Mouse (Mus musculus) gastrocnemius, postnatal 10 days (tissue): ENCODE data around the gene AC124108.1. TPM values are rescaled to one million over a fixed set of nuclear protein-coding genes. Genes with fewer than 3 reads are reported as not detected.

ENCODE experiments used
- DNase-seq: peaks from one replicate; pipeline ENCODE4 v3.0.0; 2021; ENCODE audit warnings: mixed read lengths
- total RNA-seq, 2 experiments: library from RNA; stranded (reverse); gene quantifications; 2 replicates each; pipeline ENCODE4 v1.2.3; 2021

Gene AC124108.1
- total RNA-seq, 2 experiments from 2014 or later: 0.05 TPM; not detected in 1

DNA sequence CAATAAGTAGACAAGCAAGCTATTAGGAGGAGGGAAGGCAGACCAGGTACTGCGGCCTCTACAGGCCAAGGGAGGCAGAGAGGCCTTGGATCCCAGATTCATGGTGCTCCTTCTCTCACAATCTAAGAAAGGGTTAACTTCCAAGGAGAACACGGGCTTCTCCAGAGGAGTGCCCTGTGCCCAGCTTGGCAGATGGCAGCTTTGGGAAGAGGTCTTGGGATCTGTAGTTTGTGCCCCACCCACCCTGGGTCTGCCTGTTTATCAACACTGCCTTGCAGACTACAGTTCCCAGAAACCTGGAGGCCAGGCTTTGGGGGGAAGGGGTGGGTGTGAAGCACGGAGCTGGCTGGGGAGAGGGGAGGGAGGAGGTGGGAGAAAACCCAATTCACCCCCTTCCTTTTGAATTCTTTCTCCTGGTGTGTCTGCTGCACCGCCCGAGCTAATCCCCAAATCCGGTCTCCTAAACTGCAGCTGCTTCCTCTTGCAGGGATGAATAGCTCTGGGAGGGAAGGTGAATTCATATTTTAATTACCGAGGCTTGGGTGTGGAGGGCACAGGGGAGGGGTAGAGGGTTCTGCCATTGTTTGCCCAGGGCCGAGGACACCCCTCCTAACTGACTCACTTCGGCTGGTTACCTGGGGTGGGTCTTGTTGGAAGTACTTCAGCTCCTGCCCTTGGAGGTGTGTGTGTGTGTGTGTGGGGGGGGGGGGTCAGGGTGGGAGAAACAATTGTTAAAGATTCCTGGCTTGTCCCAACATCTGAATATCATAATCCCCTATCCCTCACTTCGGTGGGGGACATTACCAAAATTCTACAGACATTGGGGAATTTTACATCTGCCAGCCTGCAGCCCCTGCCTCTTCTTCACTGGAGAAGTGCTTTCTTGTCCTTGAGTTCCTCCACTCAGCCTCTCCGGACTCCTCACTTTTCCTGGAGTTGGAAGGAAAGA, 9.6 kb downstream of the AC124108.1 start:
- DNase-seq: no peak

DNA sequence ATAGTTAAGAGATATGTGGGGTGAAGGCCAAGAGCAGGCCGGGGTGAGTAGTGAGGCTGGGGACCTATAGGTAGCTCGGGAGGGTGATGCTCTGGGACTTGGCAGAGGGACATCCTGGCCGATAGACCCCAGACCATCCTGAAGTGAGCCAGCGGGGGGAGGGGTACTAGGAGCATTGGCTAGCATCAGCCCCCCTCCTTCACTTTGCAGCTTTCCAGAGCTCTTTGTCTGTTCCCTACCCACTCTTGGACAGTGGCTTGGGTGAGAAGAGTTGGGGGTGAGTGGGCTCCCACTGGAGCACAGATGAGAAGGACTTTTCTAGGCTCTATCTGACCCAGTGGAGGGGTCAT, 10.2 kb downstream of the AC124108.1 start:
- DNase-seq: no peak

DNA sequence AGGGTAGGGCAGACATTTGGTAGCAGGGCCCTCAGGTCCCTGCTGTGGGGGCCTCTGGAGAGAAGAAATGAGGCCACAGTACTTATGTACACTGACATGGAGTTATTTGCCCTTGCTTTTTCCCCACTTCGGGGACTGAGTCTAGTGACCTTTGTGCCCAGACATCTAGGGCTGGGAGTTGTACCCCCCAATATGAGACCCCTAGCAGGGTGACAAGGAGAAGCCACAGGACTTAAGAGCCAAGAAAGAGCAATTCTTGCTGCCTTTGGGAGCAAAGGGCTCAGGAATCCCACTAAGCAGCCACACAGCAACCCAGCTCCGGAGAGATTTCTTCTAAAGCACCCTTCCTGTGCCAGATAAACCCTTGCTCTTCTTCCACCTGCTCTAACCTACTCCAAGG, 10.7 kb downstream of the AC124108.1 start:
- no peak for DNase-seq

DNA sequence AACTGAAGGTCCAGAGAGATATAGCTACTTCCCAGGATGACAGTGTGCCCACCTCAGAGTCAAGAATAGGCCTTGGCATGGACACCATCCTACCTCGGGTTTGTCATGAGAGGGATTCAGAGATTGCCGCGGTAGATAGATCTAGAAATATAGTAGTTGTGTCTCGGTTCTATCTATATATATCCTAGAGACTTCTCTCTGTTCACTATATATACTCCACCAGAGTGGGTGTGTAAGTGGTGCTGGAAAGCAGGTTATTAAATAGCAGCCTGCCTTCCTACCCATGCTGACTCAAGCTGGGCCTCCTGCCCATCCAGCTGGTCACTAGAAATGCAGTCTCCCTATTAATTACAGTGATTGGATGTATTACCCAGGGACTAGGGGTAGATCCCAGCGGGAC, 11.5 kb downstream of the AC124108.1 start:
- DNase-seq: no peak

DNA sequence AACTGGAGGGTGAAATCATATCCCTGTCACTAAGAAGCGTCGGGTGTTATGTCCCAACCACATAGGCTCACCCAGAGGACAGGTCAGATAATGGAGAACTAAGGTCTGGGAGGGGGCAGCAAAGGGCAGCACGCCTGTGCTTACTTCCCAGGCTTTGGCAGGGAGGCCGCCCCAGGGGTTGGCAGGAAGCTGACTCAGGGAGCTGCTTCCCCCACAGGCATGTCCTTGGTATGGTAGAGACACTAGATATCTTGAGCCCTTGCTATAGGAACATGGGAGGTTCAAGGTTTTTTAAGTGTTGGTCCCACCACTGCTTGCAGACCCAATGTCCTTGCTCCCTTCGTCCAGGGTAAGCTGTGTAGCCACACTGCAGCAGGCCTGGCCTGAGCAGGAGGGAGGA, 14.7 kb downstream of the AC124108.1 start:
- no peak for DNase-seq

DNA sequence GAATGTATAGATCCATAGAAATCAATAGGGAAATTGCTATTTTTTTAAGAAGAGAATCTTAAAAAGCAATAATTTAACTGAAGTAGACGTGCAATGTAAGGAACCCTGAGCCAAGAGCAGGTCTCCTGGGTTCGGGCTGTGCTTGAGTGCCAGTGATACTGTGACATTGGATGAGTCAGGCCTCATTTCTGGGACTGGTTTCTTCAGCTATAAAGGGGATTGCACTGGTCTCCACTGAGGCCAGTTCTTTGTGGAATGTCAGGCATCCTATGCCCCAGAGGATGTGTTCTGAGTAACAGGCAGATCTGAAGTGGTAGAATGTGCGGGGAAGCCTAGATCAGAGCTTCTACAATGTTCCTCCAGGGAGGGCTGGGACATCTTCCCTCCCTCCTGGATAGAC, 15.6 kb downstream of the AC124108.1 start:
- DNase-seq: no peak

DNA sequence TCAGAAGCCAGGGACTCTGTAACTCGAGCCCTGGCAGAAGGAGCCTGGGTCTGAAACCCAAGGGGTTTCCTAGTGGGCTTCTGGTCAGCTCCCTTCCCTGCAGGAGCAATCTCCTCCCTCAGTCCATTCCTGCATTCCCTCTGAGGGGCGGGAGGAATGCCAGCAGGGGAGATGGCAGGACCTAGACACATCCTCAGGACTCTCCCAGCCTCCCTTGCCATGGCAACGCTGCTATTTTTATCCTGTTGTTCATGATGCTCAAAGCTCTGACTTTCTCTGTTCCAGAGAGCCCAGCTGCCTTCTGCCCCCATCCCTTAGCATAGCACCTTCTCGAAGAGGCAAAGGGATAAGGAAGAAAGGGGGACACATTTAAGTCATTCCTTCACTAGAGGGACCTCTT, 16.9 kb downstream of the AC124108.1 start:
- no peak for DNase-seq

DNA sequence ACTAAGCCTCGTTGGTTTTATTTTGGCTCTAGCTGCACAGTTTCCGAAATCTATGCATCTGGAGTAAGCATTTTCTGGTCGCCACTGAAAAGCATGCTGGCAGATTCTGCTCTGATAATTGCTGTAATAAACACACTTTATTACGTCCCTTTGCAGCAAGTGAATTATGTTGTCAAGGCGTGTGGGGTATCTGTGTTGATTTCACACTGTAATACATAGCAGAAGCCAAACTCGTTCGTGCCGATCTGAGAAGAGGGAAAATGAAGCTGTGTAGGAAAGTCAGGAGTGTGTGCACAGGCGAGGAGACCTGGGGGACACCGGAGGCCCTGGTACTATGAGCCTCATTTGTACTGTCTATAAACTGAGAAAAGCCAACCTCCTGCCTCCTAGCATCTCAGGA, 18.1 kb downstream of the AC124108.1 start:
- DNase-seq: no peak

DNA sequence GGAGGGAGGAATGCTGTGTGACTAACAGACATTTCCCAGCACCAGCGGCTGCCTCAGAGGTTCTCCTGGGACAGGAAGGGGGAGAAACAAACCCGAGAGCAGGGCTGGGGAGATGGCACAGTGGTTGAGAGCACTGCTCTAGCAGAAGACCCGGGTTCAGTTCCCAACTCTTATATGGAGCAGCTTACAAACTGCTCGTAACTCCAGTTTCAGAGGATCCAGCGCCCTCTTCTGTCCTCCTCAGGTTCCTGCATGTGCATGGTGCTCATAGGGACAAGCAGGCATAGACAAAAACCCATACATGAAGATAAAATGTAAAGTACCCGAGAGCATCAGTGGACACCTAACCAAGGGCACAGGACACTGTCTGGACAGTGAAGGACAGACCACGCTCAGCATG, 19.7 kb downstream of the AC124108.1 start:
- DNase-seq: no peak

DNA sequence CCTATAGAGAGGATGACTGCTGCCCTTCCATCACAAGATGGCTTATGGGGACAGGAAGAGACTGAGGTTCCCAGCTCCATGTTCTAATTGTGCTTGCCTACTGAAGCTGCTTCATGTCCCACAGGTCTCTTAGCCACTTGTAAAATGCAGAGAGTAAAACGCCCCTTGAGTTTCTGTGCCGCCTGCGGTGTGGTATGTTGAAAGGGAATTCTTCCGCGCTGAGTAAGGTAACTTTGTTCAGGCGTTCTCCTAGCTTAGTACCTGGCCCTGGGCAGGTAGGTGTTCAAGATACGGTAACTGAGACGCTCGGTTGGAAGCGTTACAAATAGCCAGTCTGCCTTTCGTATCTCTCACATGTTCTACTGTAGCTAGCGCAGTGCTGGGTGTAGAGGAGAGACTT, 20.4 kb downstream of the AC124108.1 start:
- no peak for DNase-seq

DNA sequence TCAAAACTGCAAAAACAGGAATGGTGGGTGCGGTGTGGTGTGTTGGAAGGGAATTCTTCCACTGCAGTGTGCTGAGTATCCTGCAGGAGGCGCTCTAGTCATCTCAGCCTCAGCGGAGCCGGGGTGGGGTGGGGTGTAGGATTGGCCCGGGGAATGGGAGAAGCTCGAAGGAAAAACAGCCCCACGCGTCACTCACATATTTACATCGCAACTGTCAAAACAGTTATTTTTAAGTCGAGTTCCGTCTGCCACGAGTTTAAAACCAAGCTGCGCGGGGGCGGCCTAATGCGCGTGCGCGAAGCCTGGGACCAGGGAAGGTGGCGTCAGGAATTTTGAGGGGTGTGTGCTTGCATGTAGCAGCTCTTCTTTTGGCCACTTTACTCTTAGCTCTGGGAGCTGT, 21.0 kb downstream of the AC124108.1 start:
- peak; percentile 66 for DNase-seq

DNA sequence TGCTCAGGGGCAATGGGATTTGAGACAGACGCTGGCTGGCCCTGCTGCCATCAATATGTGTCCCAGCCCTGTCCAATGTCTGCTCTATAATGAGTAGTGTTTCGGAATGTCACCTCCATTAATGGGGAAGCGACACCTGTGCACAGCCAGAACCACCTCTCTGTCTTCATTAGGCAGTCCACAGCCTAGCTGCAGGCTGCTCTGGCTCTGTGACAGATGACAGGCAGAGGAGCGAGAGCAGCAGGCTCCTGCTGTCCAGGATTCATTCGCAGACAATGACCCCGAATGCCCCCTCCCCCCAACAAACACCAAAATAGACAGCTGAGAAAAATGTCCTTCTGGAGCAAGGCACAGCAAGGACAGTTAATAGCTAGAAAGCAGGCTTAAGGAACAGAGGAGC, 21.8 kb downstream of the AC124108.1 start:
- no peak for DNase-seq

DNA sequence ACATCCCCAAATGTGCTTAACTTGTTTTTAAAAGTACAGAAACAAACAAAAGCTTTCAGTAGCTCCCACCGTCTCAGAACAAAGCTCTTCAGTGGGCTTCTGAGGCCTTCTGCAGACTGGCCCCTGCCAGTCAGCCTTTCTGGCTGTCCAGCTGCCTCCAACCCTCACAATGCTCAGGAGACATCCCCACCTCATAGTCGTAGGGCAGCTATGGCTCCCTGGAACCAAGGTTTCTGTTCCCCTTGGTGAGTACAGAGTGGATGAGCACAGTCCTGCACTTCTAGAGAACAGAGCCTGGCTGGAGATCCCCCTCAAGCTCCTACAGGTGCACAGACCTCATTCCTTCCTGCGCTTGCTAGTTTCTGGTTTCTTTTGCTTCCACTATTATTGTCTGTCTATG, 25.0 kb downstream of the AC124108.1 start:
- DNase-seq: no peak

DNA sequence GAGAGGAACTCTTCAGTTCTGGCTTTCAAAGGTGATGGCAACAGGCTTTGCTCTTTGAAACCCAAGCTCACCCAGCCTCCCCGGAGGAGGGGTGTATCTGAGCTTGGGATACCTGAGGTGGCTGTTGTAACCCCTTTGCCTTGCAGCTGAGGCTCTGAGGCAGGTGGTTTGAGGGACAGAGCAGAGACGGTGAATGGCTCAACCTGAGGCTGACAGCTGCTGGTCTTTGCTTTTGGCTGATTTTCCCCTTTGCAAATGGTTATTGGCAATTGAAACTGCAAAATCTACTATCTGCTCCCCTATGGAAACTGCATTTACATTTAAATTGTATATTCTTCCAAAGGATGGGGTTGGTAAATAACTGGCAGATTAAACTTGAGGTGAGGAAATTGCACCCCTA, 30.4 kb downstream of the AC124108.1 start:
- DNase-seq: no peak

DNA sequence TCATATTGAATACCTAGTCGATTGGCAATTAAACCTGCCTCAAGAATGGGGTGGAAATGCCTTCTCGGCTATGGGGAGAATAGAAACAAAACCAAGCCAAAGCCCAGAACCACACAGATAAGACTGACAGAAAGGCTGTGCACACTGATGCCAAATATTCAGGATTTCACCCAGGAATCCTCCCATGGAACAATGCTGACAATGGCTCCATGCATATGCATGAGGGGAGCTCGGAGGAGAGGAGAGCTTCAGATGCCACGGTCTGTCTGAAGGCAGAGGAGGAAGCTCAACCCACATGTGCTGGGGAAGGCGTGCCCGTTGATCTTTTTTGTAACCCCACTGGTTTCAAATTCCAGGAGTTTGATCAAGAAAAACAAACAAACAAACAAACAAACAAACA, 30.9 kb downstream of the AC124108.1 start:
- no peak for DNase-seq

DNA sequence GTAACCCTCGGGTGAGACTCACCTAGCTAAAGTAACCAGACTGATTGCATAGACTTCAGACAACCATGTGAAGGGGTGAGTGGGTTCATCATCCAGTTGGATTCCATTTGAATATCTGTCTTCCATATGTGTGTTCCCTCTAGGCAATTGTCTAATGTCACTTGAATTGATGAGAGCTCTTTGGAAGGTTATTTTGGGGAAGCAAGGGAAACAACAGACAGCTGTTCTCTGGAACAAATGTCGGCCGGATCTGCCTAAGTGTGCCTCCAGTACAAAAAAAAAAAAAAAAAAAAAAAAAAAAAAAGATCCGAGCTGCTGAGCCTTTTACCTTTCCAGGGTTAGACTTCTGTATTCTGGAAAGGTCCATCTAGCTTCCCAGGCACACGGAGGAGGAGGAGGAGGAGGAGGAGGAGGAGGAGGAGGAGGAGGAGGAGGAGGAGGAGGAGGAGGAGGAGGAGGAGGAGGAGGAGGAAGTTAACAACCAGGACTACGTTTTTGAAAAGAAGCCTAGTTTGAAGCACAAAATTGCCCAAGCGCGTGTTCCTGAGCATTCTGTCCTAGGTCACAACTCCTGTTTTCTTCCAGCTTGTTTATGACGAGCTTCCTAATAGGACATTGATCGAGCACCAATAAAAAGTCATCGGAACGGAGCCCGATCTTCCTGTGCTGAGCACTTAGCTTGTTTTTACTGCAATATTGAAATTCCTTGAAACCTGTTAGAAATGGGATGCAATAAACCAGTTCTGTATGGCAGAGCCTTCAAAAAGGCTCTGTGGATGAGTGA, 35.2 kb downstream of the AC124108.1 start:
- DNase-seq: no peak

DNA sequence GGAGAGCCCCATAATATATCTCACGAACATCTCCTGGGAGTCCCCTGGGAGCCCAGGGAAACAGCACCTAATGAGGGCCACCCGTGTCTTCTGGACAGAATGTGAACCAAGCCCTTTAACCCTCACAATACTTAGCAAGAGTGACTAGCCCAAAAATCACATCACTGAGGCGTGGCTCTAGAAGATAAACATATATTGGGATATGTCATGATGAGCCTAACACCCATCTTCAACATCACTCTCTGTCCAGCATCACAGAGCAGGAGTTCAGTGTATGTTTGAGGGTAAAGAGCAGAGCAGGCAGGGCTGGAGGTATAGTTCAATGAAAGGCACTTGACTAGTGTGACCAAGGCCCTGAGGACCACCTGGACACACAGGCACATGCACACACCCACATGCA, 38.4 kb downstream of the AC124108.1 start, which contains the start of gene Gm10188:
Gene Gm10188, minus strand, starts transcription at position 101 of the 400 bp plus-strand sequence.
- DNase-seq: no peak

DNA sequence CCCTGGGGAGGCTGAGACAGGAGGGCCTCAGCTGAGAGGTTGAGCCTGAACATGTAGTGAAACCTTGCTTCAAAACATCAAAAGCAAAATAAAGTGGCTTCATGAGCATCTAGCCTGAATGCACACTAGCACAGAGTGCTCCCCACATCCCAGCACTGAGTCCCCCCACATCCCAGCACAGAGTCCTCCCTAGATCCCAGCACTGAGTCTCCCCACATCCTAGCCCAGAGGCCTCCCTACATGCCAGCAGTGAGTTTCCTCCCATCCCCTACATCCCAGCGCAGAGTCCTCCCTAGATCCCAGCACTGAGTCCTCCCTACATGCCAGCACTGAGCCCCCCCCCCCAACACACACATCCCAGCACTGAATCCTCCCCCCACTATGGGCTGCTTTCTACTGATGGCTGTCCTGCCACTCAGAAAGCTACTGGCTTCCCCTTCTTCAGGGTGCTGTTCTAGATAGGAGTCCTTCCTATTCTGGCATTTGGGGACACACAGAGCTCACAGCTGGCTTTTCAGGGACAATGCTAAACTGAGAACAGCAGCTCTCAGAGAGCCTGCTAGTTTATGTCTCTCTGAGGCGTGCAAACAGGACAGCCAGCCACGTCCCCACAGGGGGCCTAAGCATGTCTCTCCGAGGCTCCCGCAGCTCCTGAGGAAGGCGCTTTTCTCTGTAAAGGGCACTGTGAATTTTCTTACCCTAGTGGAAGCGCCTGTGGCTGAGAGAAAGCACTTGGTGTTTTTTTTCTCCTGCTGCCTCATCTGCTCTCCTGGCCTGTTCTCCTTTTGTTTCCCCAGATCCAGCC, 40.4 kb downstream of the AC124108.1 start:
- DNase-seq: no peak

DNA sequence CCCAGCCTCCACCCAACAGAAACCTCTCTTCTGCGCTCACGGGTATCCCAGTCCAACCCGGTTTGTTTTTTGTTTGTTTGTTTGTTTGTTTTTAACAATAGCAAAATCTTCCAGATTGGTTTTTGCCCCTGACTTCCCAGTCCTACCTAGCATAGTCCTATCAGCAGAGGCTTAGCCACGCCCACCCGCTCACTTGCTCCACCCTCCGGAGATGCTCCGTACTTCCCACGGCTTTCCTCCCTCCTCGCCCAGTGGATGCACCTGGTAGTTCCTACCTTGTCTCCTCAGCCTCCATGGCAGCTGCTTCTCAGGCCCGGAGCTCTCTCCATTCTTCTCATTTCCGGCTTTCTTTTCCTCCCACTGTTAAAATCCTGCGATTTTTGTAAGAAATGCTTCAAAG, 42.3 kb downstream of the AC124108.1 start:
- DNase-seq: peak; percentile 34

DNA sequence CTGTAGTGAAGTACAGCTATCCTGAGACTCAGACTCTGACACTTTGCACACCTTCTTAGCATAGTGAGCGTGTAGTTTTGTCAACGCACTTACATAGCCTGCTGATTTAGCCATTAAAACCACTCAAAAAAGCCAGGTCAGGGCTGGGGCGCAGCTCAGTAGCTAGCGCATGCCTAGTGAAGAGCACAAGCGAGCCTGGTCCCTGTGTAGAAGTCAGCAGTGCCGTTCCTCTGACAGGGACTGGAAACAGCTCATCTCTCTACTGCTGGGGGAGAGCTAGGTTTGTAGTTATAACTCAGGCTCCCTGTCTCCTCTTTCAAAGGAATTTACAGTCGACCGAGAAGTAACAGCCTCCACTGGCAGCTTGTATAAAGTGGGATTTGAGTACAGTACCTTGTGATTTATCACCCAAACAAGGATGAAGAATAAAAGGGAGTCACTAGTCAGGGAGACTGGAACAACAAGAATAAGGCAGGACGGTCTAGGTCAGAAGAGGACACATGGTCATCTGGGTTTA, 43.6 kb downstream of the AC124108.1 start:
- DNase-seq: no peak

DNA sequence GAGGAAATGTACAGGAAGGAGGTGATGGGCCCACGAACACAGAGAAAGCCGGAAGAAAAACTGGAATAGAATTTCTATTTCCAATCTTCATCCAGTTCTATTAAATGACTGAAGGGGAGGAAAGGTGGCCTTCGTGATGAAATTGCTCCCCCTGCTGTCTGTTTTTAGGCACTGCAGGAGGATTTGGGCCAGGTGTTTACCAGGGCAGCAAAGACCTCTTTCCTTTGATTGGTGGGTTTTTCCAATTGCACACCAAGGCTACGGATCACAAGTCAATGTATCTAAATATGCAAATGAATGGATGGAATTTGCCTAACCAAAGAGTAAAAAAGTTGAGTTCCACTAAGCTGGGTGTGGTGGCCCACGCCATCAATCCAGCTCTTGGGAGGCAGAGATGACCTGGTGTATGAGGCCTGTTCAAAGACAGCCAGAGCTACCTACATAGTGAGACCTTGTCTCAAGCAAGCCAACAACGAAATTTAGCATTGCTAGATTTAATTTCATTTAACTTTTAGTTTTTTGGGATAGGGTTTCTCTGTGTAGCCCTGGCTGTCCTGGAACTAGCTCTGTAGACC, 46.4 kb downstream of the AC124108.1 start:
- DNase-seq: peak; percentile 57

DNA sequence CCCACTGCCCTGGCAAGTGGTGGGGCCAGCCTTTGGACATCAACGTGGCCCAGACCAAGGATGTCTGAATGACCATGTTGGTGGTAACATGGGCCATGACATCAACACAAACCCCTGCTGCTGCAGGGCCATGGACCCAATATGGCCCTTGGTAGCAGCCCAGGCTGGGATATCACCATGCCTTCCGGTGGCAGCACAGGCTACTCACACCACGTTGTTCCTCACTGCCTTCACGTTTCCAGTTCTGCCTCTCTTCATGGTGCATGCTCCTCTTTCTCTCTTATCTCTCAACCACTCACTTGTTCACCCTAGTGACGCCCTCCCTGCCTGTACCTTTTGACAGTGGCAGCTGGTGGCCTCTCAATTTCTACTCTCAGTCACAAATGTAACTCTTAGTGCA, 53.8 kb downstream of the AC124108.1 start:
- no peak for DNase-seq
